Mouse (Mus musculus) adrenal gland, postnatal 4 days (tissue): ENCODE results near the gene Fam163a. TPM values are rescaled to one million over a fixed set of nuclear protein-coding genes. Genes with fewer than 3 reads are reported as not detected.

ENCODE experiments used
- DNase-seq, 2 experiments: peaks; one replicate each; pipeline ENCODE4 v3.0.0; 2021 to 2022; ENCODE audit warnings: low spot score in 2 of 2, mixed read lengths in 2 of 2
- total RNA-seq, 2 experiments: library from RNA; stranded (reverse); gene quantifications; 2 replicates each; pipeline ENCODE4 v1.2.3; 2021

The Fam163a gene
- total RNA-seq, 2 experiments from 2014 or later: 22.8 to 25.6 TPM

- DNase-seq: no peak
Measured at GRCm38 (mm10) chr1:156034661-156035060, 170.2 kb downstream of the Fam163a start.

GRCm38 (mm10) chr1:156033921-156034320 is 170.9 kb downstream of the Fam163a start:
- DNase-seq: no peak

GRCm38 (mm10) chr1:156028340-156028975 is 176.4 kb downstream of the Fam163a start:
- DNase-seq: no peak

GRCm38 (mm10) chr1:156027849-156028248 is 177.0 kb downstream of the Fam163a start:
- DNase-seq: no peak

Other genes starting within 250 kb of the Fam163a start
- 10 to 100 TPM; 33.5 to 37.9 TPM for gene Cep350, start 231.8 kb downstream of the Fam163a start, total RNA-seq
- gene Tor1aip2, start 169.6 kb downstream of the Fam163a start, total RNA-seq: 100 to 1,000 TPM; 135 to 136 TPM
- gene Tor1aip1, start 168.5 kb downstream of the Fam163a start, total RNA-seq: 10 to 100 TPM; 82.4 to 87.5 TPM
- under 1 TPM; 0.08 to 0.90 TPM for gene Tdrd5, start 98.6 kb upstream of the Fam163a start, total RNA-seq
- 1 to 10 TPM in 1 of 2 experiments, under 1 TPM in 1; 0.48 to 9.7 TPM for gene Nphs2, start 105.7 kb upstream of the Fam163a start, total RNA-seq
- gene Gm2000, start 161.0 kb upstream of the Fam163a start, total RNA-seq: 100 to 1,000 TPM; 803 to 862 TPM
- 1 to 10 TPM; 1.3 to 2.6 TPM for gene Axdnd1, start 216.1 kb upstream of the Fam163a start, total RNA-seq